Comparison of ENCODE assay signal across 8 mouse cellular contexts in the genomic region with DNA sequence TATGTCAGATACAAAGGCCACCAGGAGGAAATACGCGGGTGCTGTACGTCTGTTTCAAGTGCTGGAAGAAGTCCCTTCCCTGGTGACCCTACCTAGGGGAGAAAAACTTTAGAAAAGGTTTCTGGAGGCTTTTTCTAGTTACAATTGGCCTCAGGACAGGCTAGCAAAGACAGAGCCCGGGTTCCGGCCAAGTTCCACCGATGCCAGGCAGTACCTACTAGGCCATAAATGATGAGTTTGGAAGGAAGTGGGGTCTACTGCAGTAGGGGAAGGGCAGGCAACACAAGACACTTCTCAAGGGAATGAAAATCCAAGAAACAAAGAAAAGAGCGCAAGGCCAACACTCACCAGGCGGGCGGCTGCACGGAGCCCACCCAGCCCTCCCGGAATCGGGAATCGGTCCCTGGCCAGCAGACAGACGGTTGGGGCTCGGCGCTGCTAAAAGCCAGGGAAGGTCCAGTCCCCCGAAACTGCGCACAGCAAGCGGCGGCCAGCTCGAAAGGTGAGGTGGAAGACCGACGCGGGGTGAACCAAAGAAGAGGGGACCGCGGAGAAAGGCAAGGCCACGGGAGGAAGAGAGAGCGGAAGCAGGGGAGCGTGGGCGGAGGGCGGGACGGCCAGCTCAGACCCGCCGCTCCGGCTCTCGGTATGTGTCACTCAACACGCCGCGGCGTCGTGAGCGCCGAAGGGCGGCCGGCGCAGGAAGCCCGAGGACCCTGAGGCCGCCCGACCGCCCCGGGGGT. TPM values are rescaled to one million over a fixed set of nuclear protein-coding genes. Genes with fewer than 3 reads are reported as not detected.
DNase-seq lines count a peak whose midpoint lies in the region; ATAC-seq and TF ChIP-seq lines count a peak whose summit lies in the region.

No protein-coding gene starts in this region.

- H3K36me3 ChIP-seq in heart, embryonic 10.5 days = peaks cover 57% of the 10 kb centered on the region
- H3K36me3 ChIP-seq in heart, postnatal 0 days (replicated peaks; ENCODE audit: control insufficient read depth, insufficient read depth, low read length) = peaks cover 14% of the 10 kb centered on the region; the same call in 1 of the 2 replicates
- peaks cover 50% of the 10 kb centered on the region for H3K36me3 ChIP-seq in liver, embryonic 13.5 days
- peaks cover 15% of the 10 kb centered on the region for H3K36me3 ChIP-seq in myocyte (ENCODE audit: control insufficient read depth, insufficient read depth)

- peak overlapping the region; percentile 72 for H3ac ChIP-seq in myocyte (ENCODE audit: control insufficient read depth, insufficient read length)

- peak; percentile 81 for ATAC-seq in heart, postnatal 0 days (ENCODE audit: insufficient read depth, low read depth)
- peak; percentile 67 for ATAC-seq in liver, embryonic 13.5 days (ENCODE audit: low read depth)

- peak overlapping the region; percentile 94 for H3K4me3 ChIP-seq in heart, embryonic 10.5 days
- peak overlapping the region; percentile 99 for H3K4me3 ChIP-seq in bone marrow, adult 2 months (replicated peaks; ENCODE audit: control insufficient read depth, low read depth, low read length)
- H3K4me3 ChIP-seq in heart, postnatal 0 days (ENCODE audit: low read depth, low read length) = peak overlapping the region; percentile 75
- H3K4me3 ChIP-seq in liver, embryonic 13.5 days (replicated peaks) = peak overlapping the region; percentile 95
- H3K4me3 ChIP-seq in myocyte = peak overlapping the region; percentile 93

- peak overlapping the region; percentile 80 for H3K9ac ChIP-seq in heart, postnatal 0 days (replicated peaks; ENCODE audit: low read depth, low read length)
- peak overlapping the region; percentile 93 for H3K9ac ChIP-seq in liver, embryonic 13.5 days

- no peaks in the 10 kb centered on the region for H3K27me3 ChIP-seq in heart, embryonic 10.5 days (ENCODE audit: insufficient read depth, poor library complexity, severe bottlenecking)
- no peaks in the 10 kb centered on the region for H3K27me3 ChIP-seq in heart, postnatal 0 days (ENCODE audit: control insufficient read depth, insufficient read depth, low read length)
- H3K27me3 ChIP-seq in liver, embryonic 13.5 days = no peaks in the 10 kb centered on the region
- H3K27me3 ChIP-seq in myocyte (ENCODE audit: control insufficient read depth, insufficient read depth, insufficient read length) = no peaks in the 10 kb centered on the region

- H3K4me1 ChIP-seq in heart, embryonic 10.5 days = peaks cover 49% of the 10 kb centered on the region
- peaks cover 7% of the 10 kb centered on the region for H3K4me1 ChIP-seq in bone marrow, adult 2 months (ENCODE audit: control insufficient read depth, insufficient read depth, low read length)
- H3K4me1 ChIP-seq in heart, postnatal 0 days (ENCODE audit: control insufficient read depth, insufficient read depth) = peaks cover 31% of the 10 kb centered on the region
- peaks cover 77% of the 10 kb centered on the region for H3K4me1 ChIP-seq in liver, embryonic 13.5 days (replicated peaks)

- no peaks in the 10 kb centered on the region for H3K9me3 ChIP-seq in heart, embryonic 10.5 days
- no peaks in the 10 kb centered on the region for H3K9me3 ChIP-seq in heart, postnatal 0 days (replicated peaks; ENCODE audit: control insufficient read depth, low read length)
- no peaks in the 10 kb centered on the region for H3K9me3 ChIP-seq in liver, embryonic 13.5 days (replicated peaks)

- no peak for TF ChIP-seq EP300 in heart, postnatal 0 days (IDR thresholded peaks at IDR 0.05; ENCODE audit: low read depth)

- no peak for TF ChIP-seq CTCF in bone marrow, adult 2 months (IDR thresholded peaks at IDR 0.05; ENCODE audit: control insufficient read depth, insufficient read depth, low read length)
- no peak for TF ChIP-seq CTCF in heart, postnatal 0 days (IDR thresholded peaks at IDR 0.05; ENCODE audit: low read depth)

- H3K79me2 ChIP-seq in myocyte (ENCODE audit: control insufficient read depth, insufficient read depth) = peaks cover 74% of the 10 kb centered on the region

- peak overlapping the region; percentile 98 for H3K27ac ChIP-seq in heart, embryonic 10.5 days
- H3K27ac ChIP-seq in bone marrow, adult 2 months (ENCODE audit: control insufficient read depth, insufficient read depth, low read depth, low read length, poor library complexity) = peak overlapping the region; percentile 98
- H3K27ac ChIP-seq in heart, postnatal 0 days (ENCODE audit: low read depth) = peak overlapping the region; percentile 93
- H3K27ac ChIP-seq in liver, embryonic 13.5 days = peak overlapping the region; percentile 93

- TF ChIP-seq POLR2A in bone marrow, adult 2 months (IDR thresholded peaks at IDR 0.05; ENCODE audit: borderline replicate concordance, control insufficient read depth, low read depth, low read length) = no peak
- TF ChIP-seq POLR2A in myocyte (IDR thresholded peaks at IDR 0.05; ENCODE audit: insufficient read length, low read depth) = peak; percentile 52

- DNase-seq in heart, embryonic 10.5 days (ENCODE audit: low spot score) = peak; percentile 85
- DNase-seq in heart, postnatal 36 days = no peak
- DNase-seq in B cell, adult 2 months = peak; percentile 78 to 80
- peak; percentile 74 for DNase-seq in heart, postnatal 0 days (ENCODE audit: low spot score)
- DNase-seq in liver, embryonic 13.5 days = no peak
- DNase-seq in layer of hippocampus, postnatal 36 days = no peak

- under 1% methylated on average over 51 of the region's 51 CpGs for WGBS in heart, embryonic 10.5 days
- WGBS in bone marrow, adult 2 months = 1% methylated on average over 38 of the region's 51 CpGs
- WGBS in heart, postnatal 0 days = under 1% methylated on average over 51 of the region's 51 CpGs
- under 1% methylated on average over 47 of the region's 51 CpGs for WGBS in liver, embryonic 13.5 days (ENCODE audit: insufficient replicate concordance)

- H3K4me2 ChIP-seq in heart, postnatal 0 days (ENCODE audit: low read depth, low read length) = peak overlapping the region; percentile 70
- H3K4me2 ChIP-seq in liver, embryonic 13.5 days = peak overlapping the region; percentile 83
- peak overlapping the region; percentile 88 for H3K4me2 ChIP-seq in myocyte (ENCODE audit: low read depth)

- intact Hi-C loops in heart, postnatal 36 days (cut with DNase I) = loop anchor here (2.0 kb wide), 1 partner anchor 20 kb away; a partner anchor contains a TSS

TF ChIP-seq in myocyte, 11 proteins besides CTCF, POLR2A, EP300 and RAD21 (continues in another document):
- TF ChIP-seq E2F4 (IDR thresholded peaks at IDR 0.05; ENCODE audit: insufficient read depth) (no peak), TCF3 (IDR thresholded peaks at IDR 0.05; ENCODE audit: insufficient read length, low read depth) (no peak), REST (IDR thresholded peaks at IDR 0.05; ENCODE audit: insufficient read depth, insufficient read length) (no peak), TCF12 (IDR thresholded peaks at IDR 0.05; ENCODE audit: insufficient read depth, poor library complexity, severe bottlenecking) (no peak), USF1 (IDR thresholded peaks at IDR 0.05; ENCODE audit: low read depth) (no peak), MYOD1 (IDR thresholded peaks at IDR 0.05; ENCODE audit: control insufficient read depth in 1 of 3, insufficient read length in 2 of 3, low read depth in 2 of 3) (no peak)

RNA-seq across cellular contexts. Expression of a gene that starts 0.6 kb away (rescaled TPM):
- 66.5 and 98.2 TPM in 2 replicates for polyA plus RNA-seq in heart, embryonic 10.5 days (2016; fragmentation: Nextera tagmentation; extraction: Ambion mirVana)
- 1 to 10 TPM; 6.1 to 6.6 TPM for total RNA-seq in heart, postnatal 36 days (2021)
- 23.4 and 40.6 TPM in 2 replicates for polyA plus RNA-seq in bone marrow, adult 2 months (2011; ENCODE audit: insufficient read depth, insufficient read length, low replicate concordance, missing spikeins)
- total RNA-seq in heart, postnatal 0 days (2014; rRNA removed; ENCODE audit: low replicate concordance) = 27.7 and 32.2 TPM in 2 replicates
- polyA plus RNA-seq in heart, postnatal 0 days (2015; fragmentation: Nextera tagmentation; extraction: Ambion mirVana) = 18.6 and 19.1 TPM in 2 replicates
- 69.5 and 76.9 TPM in 2 replicates for polyA plus RNA-seq in liver, embryonic 13.5 days (2015; fragmentation: Nextera tagmentation; extraction: Ambion mirVana)
- 21.5 TPM for polyA plus RNA-seq in myocyte (2012; fragmentation: generic; extraction: Trizol)
- total RNA-seq in layer of hippocampus, postnatal 36 days (2021) = 1 to 10 TPM; 7.8 to 8.1 TPM

RNA-seq across cellular contexts. Expression of a gene that starts 19.9 kb away (rescaled TPM):
- polyA plus RNA-seq in heart, embryonic 10.5 days (2016; fragmentation: Nextera tagmentation; extraction: Ambion mirVana) = 13.0 and 14.9 TPM in 2 replicates
- 1 to 10 TPM; 1.6 to 2.9 TPM for total RNA-seq in heart, postnatal 36 days (2021)
- 1.9 TPM in 1 of 2 replicates, not detected in the other for polyA plus RNA-seq in bone marrow, adult 2 months (2011; ENCODE audit: insufficient read depth, insufficient read length, low replicate concordance, missing spikeins)
- total RNA-seq in heart, postnatal 0 days (2014; rRNA removed; ENCODE audit: low replicate concordance) = 7.1 and 9.4 TPM in 2 replicates
- 6.7 and 8.2 TPM in 2 replicates for polyA plus RNA-seq in heart, postnatal 0 days (2015; fragmentation: Nextera tagmentation; extraction: Ambion mirVana)
- 0.71 and 0.83 TPM in 2 replicates for polyA plus RNA-seq in liver, embryonic 13.5 days (2015; fragmentation: Nextera tagmentation; extraction: Ambion mirVana)
- 9.6 TPM for polyA plus RNA-seq in myocyte (2012; fragmentation: generic; extraction: Trizol)
- 10 to 100 TPM; 12.3 to 12.4 TPM for total RNA-seq in layer of hippocampus, postnatal 36 days (2021)

RNA-seq across cellular contexts. Expression of a gene that starts 26.2 kb away (rescaled TPM):
- polyA plus RNA-seq in heart, embryonic 10.5 days (2016; fragmentation: Nextera tagmentation; extraction: Ambion mirVana) = 0.53 and 0.71 TPM in 2 replicates
- 10 to 100 TPM; 14.1 to 20.2 TPM for total RNA-seq in heart, postnatal 36 days (2021)
- polyA plus RNA-seq in bone marrow, adult 2 months (2011; ENCODE audit: insufficient read depth, insufficient read length, low replicate concordance, missing spikeins) = 1.4 TPM in 1 of 2 replicates, not detected in the other
- 6.8 and 10.5 TPM in 2 replicates for total RNA-seq in heart, postnatal 0 days (2014; rRNA removed; ENCODE audit: low replicate concordance)
- polyA plus RNA-seq in heart, postnatal 0 days (2015; fragmentation: Nextera tagmentation; extraction: Ambion mirVana) = 2.3 and 2.4 TPM in 2 replicates
- polyA plus RNA-seq in liver, embryonic 13.5 days (2015; fragmentation: Nextera tagmentation; extraction: Ambion mirVana) = 0.13 and 0.15 TPM in 2 replicates
- polyA plus RNA-seq in myocyte (2012; fragmentation: generic; extraction: Trizol) = 24.4 TPM
- total RNA-seq in layer of hippocampus, postnatal 36 days (2021) = 1 to 10 TPM; 2.8 to 2.9 TPM

RNA-seq across cellular contexts. Expression of a gene that starts 39.4 kb away (rescaled TPM):
- 0.11 TPM in 1 of 2 replicates, not detected in the other for polyA plus RNA-seq in heart, embryonic 10.5 days (2016; fragmentation: Nextera tagmentation; extraction: Ambion mirVana)
- under 1 TPM; 0.19 TPM for total RNA-seq in heart, postnatal 36 days (2021)
- polyA plus RNA-seq in bone marrow, adult 2 months (2011; ENCODE audit: insufficient read depth, insufficient read length, low replicate concordance, missing spikeins) = 6.1 and 15.8 TPM in 2 replicates
- 0.38 TPM in 1 of 2 replicates, not detected in the other for total RNA-seq in heart, postnatal 0 days (2014; rRNA removed; ENCODE audit: low replicate concordance)
- polyA plus RNA-seq in heart, postnatal 0 days (2015; fragmentation: Nextera tagmentation; extraction: Ambion mirVana) = 0.04 TPM in 1 of 2 replicates, not detected in the other
- polyA plus RNA-seq in liver, embryonic 13.5 days (2015; fragmentation: Nextera tagmentation; extraction: Ambion mirVana) = 0.23 and 0.30 TPM in 2 replicates
- 0.02 TPM for polyA plus RNA-seq in myocyte (2012; fragmentation: generic; extraction: Trizol)
- total RNA-seq in layer of hippocampus, postnatal 36 days (2021) = not detected

Comparison
In these comparisons a context has a peak if more than half of its experiments do, and no peak if none do; other contexts are left out.
1. DNase-seq: peak in heart, embryonic 10.5 days (single experiment), B cell, adult 2 months (2 of 2) and heart, postnatal 0 days (single experiment); none in heart, postnatal 36 days (0 of 2), liver, embryonic 13.5 days (single experiment) and layer of hippocampus, postnatal 36 days (0 of 2).
2. Peak in every context shown above with its lines, with median percentiles within 50 percentile points of each other: H3K27ac ChIP-seq, H3K4me3 ChIP-seq and H3K4me2 ChIP-seq.